Mouse (Mus musculus) heart, postnatal 0 days (tissue): ENCODE measurements at regions not wholly inside any gene's neighbourhood (a gene's known extent, or its start where the extent isn't known, plus 50 kb on each side); places are given as distances from the start of the nearest gene placed in this dataset.

Source experiments
- CTCF ChIP-seq: IDR thresholded peaks from 2 replicates; pipeline ENCODE4 v1.5.1; 2016; ENCODE audit warnings: antibody characterized with exemption, control low read depth, low read depth
- EP300 ChIP-seq: IDR thresholded peaks from 2 replicates; pipeline ENCODE4 v1.6.1; 2016; ENCODE audit warnings: antibody characterized with exemption, low read depth

DNA sequence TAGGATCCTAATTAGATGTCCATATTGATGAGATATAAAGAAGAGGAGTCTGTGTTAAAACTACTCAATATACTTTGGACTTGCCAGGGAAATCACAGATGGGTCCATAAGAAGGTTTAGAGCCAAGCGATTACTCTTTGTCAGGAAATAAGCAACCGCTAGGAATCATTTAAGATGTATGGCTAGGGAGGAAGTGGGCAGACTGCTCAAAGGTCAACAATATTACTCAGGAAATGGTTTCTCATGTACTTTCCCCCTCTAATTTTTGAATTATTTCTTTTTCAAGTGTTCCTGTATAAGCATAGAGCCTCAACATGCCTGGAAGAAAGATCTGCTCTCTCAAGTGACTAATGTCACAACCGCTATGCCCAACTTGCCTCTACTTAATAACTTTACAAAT is 217.3 kb upstream of the Gm11114 start:
- TF ChIP-seq CTCF (no peak), EP300 (no peak)
